Mouse (Mus musculus) c-Kit-positive CD71-negative TER-119-negative erythroid progenitor cells, embryonic 14.5 days (primary cell): ENCODE results near the gene Hist1h3h.
"Not testable (repeated sequence)": the region's sequence is repeated elsewhere in the genome, so short reads cannot be mapped to it uniquely, and the experiment has no call there.

Experiments used
- DNase-seq: peaks from one replicate; pipeline ENCODE4 v3.0.0-alpha.2; 2013; ENCODE audit warnings: low read depth

The Hist1h3h gene

GRCm38 (mm10) chr13:21717397-21718357, at the start of gene Hist1h3h:
Gene Hist1h3h (plus strand): TSS chr13:21717659.
- peak; percentile 83 for DNase-seq

- DNase-seq = no peak
Observed at GRCm38 (mm10) chr13:21677305-21677704, 40.2 kb upstream of the Hist1h3h start, which contains the start of gene Olfr1360. Gene Olfr1360 (minus strand): TSS chr13:21677405.

- no peak for DNase-seq
Observed at GRCm38 (mm10) chr13:21697811-21698210, 19.6 kb upstream of the Hist1h3h start, which contains the start of gene Olfr1359. Gene Olfr1359 (plus strand): TSS chr13:21698111.

- no peak for DNase-seq
Observed at GRCm38 (mm10) chr13:21706669-21707068, 10.8 kb upstream of the Hist1h3h start.

- peak; percentile 78 for DNase-seq
Observed at GRCm38 (mm10) chr13:21710031-21710711, 7.3 kb upstream of the Hist1h3h start.

- DNase-seq = no peak
Observed at GRCm38 (mm10) chr13:21710821-21711525, 6.5 kb upstream of the Hist1h3h start.

- DNase-seq = no peak
Observed at GRCm38 (mm10) chr13:21711698-21712097, 5.8 kb upstream of the Hist1h3h start.

GRCm38 (mm10) chr13:21714725-21715124, 2.7 kb upstream of the Hist1h3h start:
- DNase-seq = peak; percentile 64

GRCm38 (mm10) chr13:21715131-21715863, 2.2 kb upstream of the Hist1h3h start:
- no peak for DNase-seq

- peak; percentile 90 for DNase-seq
Observed at GRCm38 (mm10) chr13:21715864-21716539, 1.5 kb upstream of the Hist1h3h start, which contains the start of the genes Hist1h2bl and Hist1h2ai. Gene Hist1h2bl (minus strand): TSS chr13:21716143. Gene Hist1h2ai (plus strand): TSS chr13:21716422.

GRCm38 (mm10) chr13:21716540-21717391, 693 bp upstream of the Hist1h3h start:
- DNase-seq = not testable (repeated sequence)

GRCm38 (mm10) chr13:21718381-21719080, 1.1 kb downstream of the Hist1h3h start:
- no peak for DNase-seq

- not testable (repeated sequence) for DNase-seq
Observed at GRCm38 (mm10) chr13:21721107-21721756, 3.8 kb downstream of the Hist1h3h start.

- DNase-seq = peak; percentile 77
Observed at GRCm38 (mm10) chr13:21721757-21722372, 4.4 kb downstream of the Hist1h3h start, which contains the start of gene Hist1h2bm. Gene Hist1h2bm (plus strand): TSS chr13:21722044.

GRCm38 (mm10) chr13:21722373-21722925, 5.0 kb downstream of the Hist1h3h start:
- no peak for DNase-seq

- no peak for DNase-seq
Observed at GRCm38 (mm10) chr13:21722993-21723836, 5.8 kb downstream of the Hist1h3h start.
